Mouse (Mus musculus) limb, embryonic 15.5 days (tissue): ENCODE results near the gene Ppil4. TPM values are rescaled to one million over a fixed set of nuclear protein-coding genes. Genes with fewer than 3 reads are reported as not detected.

Experiments
- ATAC-seq: fragments of 200-750 bp; cut with Nextera tagmentation; 2 replicates; pipeline ENCODE4 v1.8.0; 2017; ENCODE audit warnings: low read depth, moderate TSS enrichment; ENCODE audit not compliant: insufficient number of reproducible peaks, low FRiP score, low TSS enrichment
- H3K27ac ChIP-seq: fragments of 300-500 bp; sonication (generic); 2 replicates; pipeline ENCODE4 v1.5.1; 2015; ENCODE audit warnings: moderate library complexity, mild to moderate bottlenecking, inconsistent platforms
- H3K27me3 ChIP-seq: fragments of 300-500 bp; sonication (generic); 2 replicates; pipeline ENCODE4 v1.6.1; 2015; ENCODE audit warnings: inconsistent platforms
- H3K36me3 ChIP-seq: fragments of 300-500 bp; sonication (generic); 2 replicates; pipeline ENCODE4 v1.6.1; 2015; ENCODE audit warnings: inconsistent platforms
- H3K4me1 ChIP-seq: fragments of 300-500 bp; sonication (generic); 2 replicates; pipeline ENCODE4 v1.6.1; 2015; ENCODE audit warnings: inconsistent platforms
- H3K4me2 ChIP-seq: fragments of 300-500 bp; sonication (generic); 2 replicates; pipeline ENCODE4 v1.6.1; 2015; ENCODE audit warnings: mild to moderate bottlenecking, inconsistent platforms
- H3K4me3 ChIP-seq: fragments of 300-500 bp; sonication (generic); 2 replicates; pipeline ENCODE4 v1.5.1; 2015; ENCODE audit warnings: mild to moderate bottlenecking, inconsistent platforms
- H3K9ac ChIP-seq: fragments of 300-500 bp; sonication (generic); 2 replicates; pipeline ENCODE4 v1.6.1; 2015; ENCODE audit warnings: inconsistent platforms
- H3K9me3 ChIP-seq: fragments of 300-500 bp; sonication (generic); 2 replicates; pipeline ENCODE4 v1.6.1; 2016; ENCODE audit warnings: inconsistent platforms
- WGBS: fragments of 180-500 bp; shearing (Covaris S2); methylation state at CpG from one replicate; pipeline ENCODE4 v1.1.7; 2015; 5-methylcytosine and 5-hydroxymethylcytosine counted together
- polyA plus RNA-seq: library from polyadenylated mRNA; unstranded; fragments of >200 nt; fragmentation: Nextera tagmentation; extraction: Ambion mirVana; gene quantifications from 2 replicates; pipeline ENCODE4 v1.2.1, GENCODE M21; 2015

The Ppil4 gene
- polyA plus RNA-seq, 1 experiment from 2014 or later: 38.9 TPM

DNA sequence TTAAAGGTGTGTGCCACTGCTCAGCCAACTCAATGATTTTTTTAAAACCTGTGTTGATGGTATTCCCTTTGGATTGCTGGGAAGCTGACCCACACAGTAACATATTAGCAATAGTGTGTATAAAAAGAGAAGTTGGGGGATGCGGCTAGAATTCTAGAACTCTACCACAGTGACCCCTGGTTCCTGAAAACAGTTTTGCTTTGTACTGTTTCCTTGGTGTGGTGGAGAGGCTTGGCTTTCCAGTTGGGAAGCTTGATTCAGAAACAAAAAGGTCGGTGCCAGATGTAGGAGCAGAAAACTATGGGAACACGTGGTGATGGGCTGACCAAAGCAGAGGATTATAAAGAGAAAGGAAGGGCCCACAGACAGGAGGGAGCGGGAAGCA, 32.6 kb downstream of the Ppil4 start:
- Histone ChIP-seq H3K4me2 (no peak overlapping the region), H3K9me3 (no peaks in the 10 kb centered on the region), H3K27ac (no peak overlapping the region), H3K9ac (no peak overlapping the region), H3K27me3 (no peaks in the 10 kb centered on the region), H3K4me1 (no peaks in the 10 kb centered on the region), H3K36me3 (peaks cover 29% of the 10 kb centered on the region), H3K4me3 (no peak overlapping the region)
- no peak for ATAC-seq
- WGBS: 90% methylated on average over 4 of the region's 4 CpGs

DNA sequence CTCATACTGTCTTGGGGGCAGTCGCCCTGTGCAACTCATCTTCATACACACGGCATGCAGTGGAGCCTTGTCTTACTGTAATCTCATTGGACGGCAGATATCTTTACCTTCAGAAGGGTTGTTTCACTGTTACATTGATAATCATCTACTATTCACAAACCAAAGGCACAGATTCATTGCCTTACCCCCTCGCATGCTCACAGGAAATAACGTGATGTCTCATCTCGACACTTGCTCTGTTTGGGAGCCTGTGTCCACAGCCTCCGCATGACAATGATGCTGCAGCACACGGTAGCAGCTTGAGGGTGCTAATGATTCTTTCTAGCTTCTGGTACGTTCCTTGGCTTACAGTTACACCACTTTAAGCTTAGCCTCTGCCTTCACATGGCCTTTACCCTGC, 33.4 kb downstream of the Ppil4 start:
- no peak for ATAC-seq
- Histone ChIP-seq H3K4me3 (no peak overlapping the region), H3K9ac (no peak overlapping the region), H3K4me1 (no peaks in the 10 kb centered on the region), H3K36me3 (peaks cover 23% of the 10 kb centered on the region), H3K27me3 (no peaks in the 10 kb centered on the region), H3K9me3 (no peaks in the 10 kb centered on the region), H3K27ac (no peak overlapping the region), H3K4me2 (no peak overlapping the region)
- 96% methylated on average over 9 of the region's 9 CpGs for WGBS

DNA sequence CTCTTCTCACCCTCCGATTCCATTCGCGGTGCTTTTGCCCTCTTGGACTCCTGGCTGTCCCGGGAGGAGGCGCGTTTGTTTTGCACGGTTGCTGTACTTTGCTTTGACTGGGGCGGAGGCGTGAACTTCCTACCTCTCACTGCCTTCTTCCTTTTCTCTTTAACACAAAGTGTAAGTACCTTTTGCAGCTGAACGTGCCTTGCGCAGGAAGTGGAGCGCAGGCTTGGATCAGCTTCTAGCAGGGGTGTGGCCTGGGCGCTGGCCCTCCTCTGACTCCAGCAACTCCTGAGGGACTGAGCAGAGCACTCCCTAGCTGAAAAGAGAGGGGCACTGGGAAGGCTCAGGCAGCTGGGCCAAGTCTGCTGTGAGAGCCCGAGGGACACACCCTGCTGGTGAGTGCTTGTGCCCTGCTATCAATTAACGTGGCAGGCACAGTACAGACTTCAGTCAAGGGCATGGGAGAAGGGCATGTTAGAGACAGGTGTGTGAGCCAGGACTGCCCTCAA, 39.5 kb downstream of the Ppil4 start, which contains the start of gene Zc3h12d:
TSS of gene Zc3h12d (plus strand) at position 300 of the 506 bp plus-strand sequence.
- Histone ChIP-seq H3K27me3 (no peaks in the 10 kb centered on the region), H3K4me2 (peak within 1 kb of the TSS; percentile 51), H3K4me3 (peak within 1 kb of the TSS; percentile 29), H3K36me3 (no peaks in the 10 kb centered on the region), H3K27ac (no peak within 1 kb of the TSS), H3K4me1 (peaks cover 9% of the 10 kb centered on the region), H3K9ac (0 out of 2 replicates have a peak within 1 kb of the TSS, but pooled peaks have one; percentile 10), H3K9me3 (no peaks in the 10 kb centered on the region)
- ATAC-seq: peak; percentile 56; the same call in 1 of the 2 replicates
- 4% methylated on average over 15 of the region's 15 CpGs for WGBS

DNA sequence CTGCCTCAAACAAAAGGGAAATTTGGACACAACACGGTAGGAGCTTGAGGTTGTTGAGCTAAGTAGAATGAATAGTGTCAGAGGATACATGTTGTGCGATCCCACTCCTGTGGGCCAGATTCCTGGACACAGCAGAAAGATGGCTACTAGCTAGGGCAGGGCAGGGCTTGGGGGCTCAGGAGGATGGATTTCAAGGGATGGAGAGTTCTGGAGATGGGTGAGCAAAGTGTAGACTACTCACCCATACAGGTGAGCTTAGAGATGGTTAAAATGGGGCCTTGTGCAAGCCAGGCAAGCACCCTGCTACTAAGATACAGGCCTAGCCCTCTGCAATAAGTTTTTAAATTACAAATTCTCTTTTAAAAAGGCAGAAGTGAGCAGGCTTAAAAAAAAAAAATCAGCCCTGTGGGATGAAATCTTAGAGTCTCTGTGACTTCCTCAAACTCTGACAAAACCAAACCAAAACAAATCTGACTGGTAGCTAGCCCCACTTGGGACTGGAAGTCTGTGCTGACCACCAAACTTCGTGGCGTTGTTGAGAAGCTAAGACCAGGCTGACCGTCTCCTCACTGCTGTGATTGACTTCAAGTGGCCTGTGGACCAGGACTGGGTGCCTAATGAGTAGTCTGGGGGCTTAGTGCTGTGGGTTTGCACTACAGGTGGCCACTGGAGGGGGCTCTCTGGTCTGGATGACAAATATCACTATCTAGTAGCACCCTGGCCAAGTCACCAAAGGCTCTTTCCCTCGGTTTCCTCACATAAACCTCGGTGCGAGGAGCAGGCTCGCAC, 40.9 kb downstream of the Ppil4 start:
- no peaks in the 10 kb centered on the region for H3K27me3 ChIP-seq
- 82% methylated on average over 9 of the region's 9 CpGs for WGBS
- H3K4me1 ChIP-seq: peaks cover 9% of the 10 kb centered on the region
- H3K27ac ChIP-seq: no peak overlapping the region
- H3K4me3 ChIP-seq: no peak overlapping the region
- no peak for ATAC-seq
- H3K9ac ChIP-seq: no peak overlapping the region
- no peak overlapping the region for H3K4me2 ChIP-seq
- H3K9me3 ChIP-seq: no peaks in the 10 kb centered on the region
- no peaks in the 10 kb centered on the region for H3K36me3 ChIP-seq

DNA sequence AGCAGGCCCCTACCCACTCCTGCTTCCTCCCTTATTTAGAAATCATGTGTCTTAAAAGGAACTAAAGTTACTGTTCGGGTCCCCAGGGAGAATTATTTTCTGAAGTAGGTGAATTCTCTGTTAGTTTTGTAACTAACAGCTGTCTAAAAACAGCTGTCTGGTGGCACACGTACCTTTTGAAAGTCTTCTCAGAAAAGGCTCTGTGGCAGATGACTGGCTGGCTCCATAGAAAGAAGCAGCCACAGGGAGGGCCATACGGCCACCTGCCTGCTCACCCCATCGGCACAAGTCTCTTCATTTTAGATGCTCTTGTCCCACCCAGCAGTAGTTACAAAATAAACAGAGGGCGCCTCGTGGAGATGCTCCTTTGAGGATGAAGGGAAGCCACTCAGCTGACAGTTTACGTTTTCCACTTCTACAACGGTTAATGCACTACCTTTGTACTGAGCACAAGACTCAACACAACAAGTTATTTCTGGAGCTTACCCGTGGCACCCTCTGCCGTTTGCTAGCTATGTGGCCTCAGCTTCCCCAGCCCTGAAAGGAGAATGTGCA, 42.1 kb downstream of the Ppil4 start:
- Histone ChIP-seq H3K4me2 (no peak overlapping the region), H3K36me3 (no peaks in the 10 kb centered on the region), H3K27me3 (no peaks in the 10 kb centered on the region), H3K27ac (no peak overlapping the region), H3K9ac (no peak overlapping the region), H3K4me3 (no peak overlapping the region), H3K9me3 (no peaks in the 10 kb centered on the region), H3K4me1 (peaks cover 13% of the 10 kb centered on the region)
- WGBS: 67% methylated on average over 10 of the region's 10 CpGs
- no peak for ATAC-seq

DNA sequence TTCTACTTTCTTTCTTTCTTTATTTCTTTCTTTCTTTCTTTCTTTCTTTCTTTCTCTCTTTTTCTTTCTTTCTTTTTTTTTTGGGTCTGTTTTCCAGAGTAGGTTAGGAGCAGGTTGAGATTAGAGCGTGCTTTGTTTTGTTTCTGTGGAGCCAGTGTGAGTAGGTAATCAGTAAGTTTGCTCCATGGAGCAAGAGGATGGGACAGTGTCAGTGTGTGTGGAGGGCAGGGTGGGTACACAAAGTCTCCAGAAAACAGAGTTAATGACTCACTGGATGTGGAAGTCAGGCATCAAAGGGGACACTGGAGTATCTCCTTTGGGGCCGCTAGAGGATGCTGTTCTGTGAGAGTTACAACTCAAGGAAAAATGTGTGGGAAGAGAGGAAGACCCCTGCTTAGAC, 44.2 kb downstream of the Ppil4 start:
- H3K27me3 ChIP-seq: no peaks in the 10 kb centered on the region
- H3K4me3 ChIP-seq: no peak overlapping the region
- no peaks in the 10 kb centered on the region for H3K36me3 ChIP-seq
- H3K9me3 ChIP-seq: no peaks in the 10 kb centered on the region
- H3K9ac ChIP-seq: no peak overlapping the region
- WGBS: 75% methylated on average over 2 of the region's 2 CpGs
- no peak overlapping the region for H3K4me2 ChIP-seq
- ATAC-seq: no peak
- no peak overlapping the region for H3K27ac ChIP-seq
- H3K4me1 ChIP-seq: peaks cover 17% of the 10 kb centered on the region

DNA sequence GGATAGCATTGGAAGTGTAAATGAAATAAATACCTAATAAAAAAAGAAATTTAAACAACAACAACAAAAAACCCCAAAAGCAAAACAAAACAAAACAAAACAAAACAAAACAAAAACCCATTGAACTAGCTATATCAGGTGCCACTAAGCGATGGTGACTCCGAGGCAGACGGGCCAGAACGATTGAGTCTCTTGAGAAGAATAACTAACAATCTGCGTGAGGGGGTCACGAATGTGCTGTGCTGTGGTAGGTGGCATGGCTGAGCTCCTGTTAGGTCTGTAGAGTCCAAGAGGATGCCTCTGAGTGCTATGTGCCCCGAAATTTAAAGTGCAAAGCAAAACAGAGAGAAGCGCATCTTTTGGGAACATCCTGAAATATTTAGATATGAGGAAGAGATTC, 44.8 kb downstream of the Ppil4 start:
- 93% methylated on average over 8 of the region's 8 CpGs for WGBS
- Histone ChIP-seq H3K36me3 (no peaks in the 10 kb centered on the region), H3K27me3 (no peaks in the 10 kb centered on the region), H3K4me3 (no peak overlapping the region), H3K4me1 (peaks cover 14% of the 10 kb centered on the region), H3K9ac (no peak overlapping the region), H3K4me2 (no peak overlapping the region), H3K27ac (no peak overlapping the region), H3K9me3 (no peaks in the 10 kb centered on the region)
- ATAC-seq: no peak

DNA sequence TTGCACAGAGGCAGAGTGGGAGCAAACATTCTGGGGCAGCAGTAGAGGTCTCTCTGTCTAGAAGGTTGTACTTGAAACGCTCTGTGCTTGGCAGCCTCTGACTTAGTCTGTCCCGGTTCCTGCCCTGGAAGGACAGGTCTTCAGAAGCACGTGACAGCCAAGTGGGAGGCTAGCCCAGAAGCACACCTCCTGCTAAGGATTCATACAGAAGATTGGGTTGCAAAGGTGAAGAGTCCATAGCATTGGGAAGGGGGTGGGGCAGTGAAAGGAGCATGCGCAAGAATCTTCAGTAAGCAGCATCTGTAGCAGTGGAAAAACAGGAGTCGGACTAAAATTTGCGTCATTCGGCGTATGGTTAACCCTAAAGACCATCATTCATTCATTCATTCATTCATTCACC, 45.3 kb downstream of the Ppil4 start:
- no peak overlapping the region for H3K4me2 ChIP-seq
- no peak overlapping the region for H3K9ac ChIP-seq
- ATAC-seq: no peak
- H3K9me3 ChIP-seq: no peaks in the 10 kb centered on the region
- no peak overlapping the region for H3K4me3 ChIP-seq
- no peaks in the 10 kb centered on the region for H3K27me3 ChIP-seq
- H3K27ac ChIP-seq: no peak overlapping the region
- 86% methylated on average over 8 of the region's 8 CpGs for WGBS
- no peaks in the 10 kb centered on the region for H3K36me3 ChIP-seq
- peaks cover 14% of the 10 kb centered on the region for H3K4me1 ChIP-seq

DNA sequence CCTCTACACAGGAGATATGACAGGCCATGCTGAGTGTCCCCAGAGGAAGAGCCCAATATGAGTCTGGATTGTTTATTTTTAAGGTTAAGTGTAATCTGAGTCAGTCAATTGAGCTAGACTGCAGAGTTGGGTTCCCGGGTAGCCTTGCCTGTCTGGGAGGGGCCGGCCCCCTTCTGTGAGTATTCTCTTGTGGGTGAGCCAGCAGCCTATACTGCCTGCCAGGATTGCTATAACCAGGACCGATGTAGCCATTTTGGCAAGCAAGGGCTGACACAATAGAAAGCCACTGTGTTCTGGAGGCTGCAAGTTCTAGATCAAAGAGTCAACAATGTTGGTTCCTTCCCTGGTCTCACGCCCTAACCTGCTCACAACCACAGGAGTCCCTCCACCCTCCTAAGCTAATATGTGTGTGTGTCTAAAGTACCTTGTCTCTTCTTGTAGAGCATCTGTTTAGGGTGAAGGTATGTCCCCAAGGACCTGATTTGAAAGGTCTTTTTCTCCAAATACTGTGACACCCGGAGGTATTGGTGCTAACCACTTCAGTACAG, 46.3 kb downstream of the Ppil4 start:
- no peak for ATAC-seq

DNA sequence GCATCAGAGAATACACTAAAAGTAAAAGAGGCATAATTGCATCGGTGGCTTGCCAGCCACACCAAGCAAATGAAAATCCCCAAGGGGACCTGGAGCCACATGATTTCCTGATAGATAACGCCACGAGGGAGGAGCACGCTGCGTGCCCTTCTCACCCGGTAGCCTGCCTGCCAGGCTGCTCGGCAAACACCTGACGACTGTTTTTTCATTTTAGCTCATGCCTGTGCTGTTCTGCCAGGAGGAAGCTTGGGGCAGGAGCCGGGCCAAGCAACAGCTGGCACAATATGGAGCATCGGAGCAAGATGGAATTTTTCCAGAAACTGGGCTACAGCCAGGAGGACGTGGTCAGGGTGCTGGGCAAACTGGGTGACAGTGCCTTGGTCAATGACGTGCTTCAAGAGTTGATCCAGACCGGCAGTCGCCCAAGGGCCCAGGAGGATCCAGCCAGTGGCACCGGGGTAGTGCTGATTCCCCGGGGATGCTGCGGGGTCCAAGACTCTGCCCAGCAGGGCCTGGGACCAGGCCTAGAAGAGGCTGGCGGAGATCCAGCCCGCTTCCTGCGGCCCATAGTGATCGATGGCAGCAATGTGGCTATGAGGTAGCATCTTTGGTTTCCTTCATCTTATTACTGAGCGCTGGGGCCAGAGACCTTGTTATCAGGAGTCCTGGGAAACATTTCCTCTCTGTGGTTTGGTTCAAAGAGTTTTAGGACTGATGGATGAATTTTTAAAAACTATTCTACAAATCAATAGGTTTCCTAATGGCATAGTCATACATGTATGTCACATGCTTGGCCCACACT, 47.1 kb downstream of the Ppil4 start:
- Histone ChIP-seq H3K4me3 (no peak overlapping the region), H3K36me3 (no peaks in the 10 kb centered on the region), H3K9ac (no peak overlapping the region), H3K27ac (no peak overlapping the region), H3K9me3 (no peaks in the 10 kb centered on the region), H3K4me2 (no peak overlapping the region), H3K27me3 (no peaks in the 10 kb centered on the region), H3K4me1 (peaks cover 14% of the 10 kb centered on the region)
- 79% methylated on average over 22 of the region's 22 CpGs for WGBS
- no peak for ATAC-seq

More for the DNA sequence above, 46.3 kb downstream of the Ppil4 start:
- H3K4me1 ChIP-seq: peaks cover 14% of the 10 kb centered on the region
- H3K4me3 ChIP-seq: no peak overlapping the region
- no peaks in the 10 kb centered on the region for H3K27me3 ChIP-seq
- H3K4me2 ChIP-seq: no peak overlapping the region
- H3K36me3 ChIP-seq: no peaks in the 10 kb centered on the region
- 77% methylated on average over 5 of the region's 5 CpGs for WGBS
- H3K9ac ChIP-seq: no peak overlapping the region
- H3K9me3 ChIP-seq: no peaks in the 10 kb centered on the region
- no peak overlapping the region for H3K27ac ChIP-seq

DNA sequence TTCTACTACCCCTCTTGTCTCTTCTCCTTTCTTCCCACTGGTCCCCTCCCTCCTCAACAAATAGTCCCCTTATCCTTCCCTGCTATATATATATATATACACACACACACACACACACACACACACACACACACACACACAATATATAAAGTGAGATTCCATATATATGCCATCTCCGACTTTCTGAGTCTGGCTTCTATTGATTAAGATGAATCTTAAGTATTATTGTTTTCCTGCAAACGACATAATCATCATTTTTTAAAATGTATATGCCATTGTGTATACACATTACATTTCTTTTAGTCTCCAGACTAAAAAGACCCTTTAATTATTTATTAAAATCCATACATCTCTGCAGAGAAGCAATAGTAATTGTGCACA, 47.7 kb downstream of the Ppil4 start:
- H3K36me3 ChIP-seq: no peaks in the 10 kb centered on the region
- H3K9me3 ChIP-seq: no peaks in the 10 kb centered on the region
- no peak overlapping the region for H3K9ac ChIP-seq
- no peaks in the 10 kb centered on the region for H3K27me3 ChIP-seq
- no peak for ATAC-seq
- H3K4me1 ChIP-seq: peaks cover 14% of the 10 kb centered on the region
- 82% methylated on average over 2 of the region's 2 CpGs for WGBS
- H3K4me2 ChIP-seq: no peak overlapping the region
- H3K4me3 ChIP-seq: no peak overlapping the region
- H3K27ac ChIP-seq: no peak overlapping the region
